Mouse (Mus musculus) bone marrow macrophage, adult 2 months (primary cell): Measurements from ENCODE around the gene Bub1b. TPM values are rescaled to one million over a fixed set of nuclear protein-coding genes. Genes with fewer than 3 reads are reported as not detected.

Experiments
- H3K27ac ChIP-seq: 2 replicates; pipeline ENCODE4 v1.5.1; 2012; ENCODE audit warnings: low read depth, low read length; ENCODE audit not compliant: insufficient read depth
- H3K4me1 ChIP-seq: 2 replicates; pipeline ENCODE4 v1.6.1; 2012; ENCODE audit warnings: low read length; ENCODE audit not compliant: control insufficient read depth, insufficient read depth
- H3K4me3 ChIP-seq: 2 replicates; pipeline ENCODE4 v1.5.1; 2012; ENCODE audit warnings: mild to moderate bottlenecking, low read length, moderate library complexity; ENCODE audit not compliant: insufficient read depth
- CTCF ChIP-seq: IDR thresholded peaks from 2 replicates; pipeline ENCODE4 v1.5.1; 2012; ENCODE audit warnings: low read depth, mild to moderate bottlenecking, low read length, moderate library complexity
- POLR2A ChIP-seq: IDR thresholded peaks from 2 replicates; pipeline ENCODE4 v1.6.1; 2012; ENCODE audit warnings: mild to moderate bottlenecking, low read depth, low read length, borderline replicate concordance
- polyA plus RNA-seq: library from polyadenylated mRNA; stranded (reverse); fragments of >200 nt; gene quantifications from 2 replicates; pipeline ENCODE4 v1.2.4, GENCODE M21; 2012; ENCODE audit not compliant: missing spikeins, insufficient read depth, insufficient read length

Gene Bub1b
- polyA plus RNA-seq, 1 experiment: 49.9 TPM

GRCm38 (mm10) chr2:118570939-118571338 is 27.1 kb upstream of the Bub1b start:
- TF ChIP-seq CTCF (no peak), POLR2A (no peak)
- H3K4me1 ChIP-seq: peaks cover 36% of the 10 kb centered on the region

GRCm38 (mm10) chr2:118572183-118572836 is 25.7 kb upstream of the Bub1b start:
- TF ChIP-seq CTCF: no peak
- no peak for TF ChIP-seq POLR2A
- H3K27ac ChIP-seq: no peak overlapping the region

More at GRCm38 (mm10) chr2:118570939-118571338, 27.1 kb upstream of the Bub1b start:
- H3K27ac ChIP-seq: no peak overlapping the region
- no peak overlapping the region for H3K4me3 ChIP-seq

GRCm38 (mm10) chr2:118573135-118573534 is 24.9 kb upstream of the Bub1b start:
- TF ChIP-seq CTCF: no peak
- TF ChIP-seq POLR2A: no peak
- Histone ChIP-seq H3K4me3 (no peak overlapping the region), H3K4me1 (peaks cover 36% of the 10 kb centered on the region), H3K27ac (no peak overlapping the region)

More at GRCm38 (mm10) chr2:118572183-118572836, 25.7 kb upstream of the Bub1b start:
- Histone ChIP-seq H3K4me3 (no peak overlapping the region), H3K4me1 (peaks cover 40% of the 10 kb centered on the region)

- Histone ChIP-seq H3K4me3 (no peak overlapping the region), H3K4me1 (peaks cover 21% of the 10 kb centered on the region), H3K27ac (no peak overlapping the region)
- no peak for TF ChIP-seq CTCF
- no peak for TF ChIP-seq POLR2A
Measured at GRCm38 (mm10) chr2:118586013-118586412, 12.0 kb upstream of the Bub1b start.

GRCm38 (mm10) chr2:118587686-118588085 is 10.3 kb upstream of the Bub1b start:
- TF ChIP-seq POLR2A (no peak), CTCF (no peak)
- Histone ChIP-seq H3K4me1 (peaks cover 23% of the 10 kb centered on the region), H3K27ac (no peak overlapping the region), H3K4me3 (no peak overlapping the region)

GRCm38 (mm10) chr2:118591083-118591482 is 6.9 kb upstream of the Bub1b start:
- TF ChIP-seq POLR2A (no peak), CTCF (no peak)
- peaks cover 23% of the 10 kb centered on the region for H3K4me1 ChIP-seq
- H3K4me3 ChIP-seq: no peak overlapping the region
- no peak overlapping the region for H3K27ac ChIP-seq

GRCm38 (mm10) chr2:118599087-118599486 is 1.1 kb downstream of the Bub1b start:
- no peak for TF ChIP-seq POLR2A
- no peak for TF ChIP-seq CTCF
- Histone ChIP-seq H3K4me3 (peak overlapping the region; percentile 76), H3K27ac (no peak overlapping the region), H3K4me1 (peaks cover 35% of the 10 kb centered on the region)

GRCm38 (mm10) chr2:118601599-118602263 is 3.7 kb downstream of the Bub1b start:
- H3K4me3 ChIP-seq: peak overlapping the region; percentile 20; the same call in 1 of the 2 replicates
- H3K27ac ChIP-seq: peak overlapping the region; percentile 66
- peaks cover 43% of the 10 kb centered on the region for H3K4me1 ChIP-seq
- no peak for TF ChIP-seq POLR2A
- TF ChIP-seq CTCF: no peak

- no peak for TF ChIP-seq CTCF
- TF ChIP-seq POLR2A: no peak
- H3K4me1 ChIP-seq: peaks cover 36% of the 10 kb centered on the region
- H3K4me3 ChIP-seq: no peak overlapping the region
- no peak overlapping the region for H3K27ac ChIP-seq
Measured at GRCm38 (mm10) chr2:118604091-118604490, 6.1 kb downstream of the Bub1b start.

GRCm38 (mm10) chr2:118606032-118606431 is 8.0 kb downstream of the Bub1b start:
- H3K27ac ChIP-seq: no peak overlapping the region
- TF ChIP-seq POLR2A: no peak
- TF ChIP-seq CTCF: peak; percentile 64
- no peak overlapping the region for H3K4me3 ChIP-seq
- peaks cover 24% of the 10 kb centered on the region for H3K4me1 ChIP-seq
